Mouse (Mus musculus) ovary, adult 18-20 months (tissue): ENCODE data around the gene Stat5a.

Experiments used
- DNase-seq: peaks from one replicate; pipeline ENCODE4 v3.0.0; 2022; ENCODE audit warnings: low spot score, mixed read lengths

Gene Stat5a

DNA sequence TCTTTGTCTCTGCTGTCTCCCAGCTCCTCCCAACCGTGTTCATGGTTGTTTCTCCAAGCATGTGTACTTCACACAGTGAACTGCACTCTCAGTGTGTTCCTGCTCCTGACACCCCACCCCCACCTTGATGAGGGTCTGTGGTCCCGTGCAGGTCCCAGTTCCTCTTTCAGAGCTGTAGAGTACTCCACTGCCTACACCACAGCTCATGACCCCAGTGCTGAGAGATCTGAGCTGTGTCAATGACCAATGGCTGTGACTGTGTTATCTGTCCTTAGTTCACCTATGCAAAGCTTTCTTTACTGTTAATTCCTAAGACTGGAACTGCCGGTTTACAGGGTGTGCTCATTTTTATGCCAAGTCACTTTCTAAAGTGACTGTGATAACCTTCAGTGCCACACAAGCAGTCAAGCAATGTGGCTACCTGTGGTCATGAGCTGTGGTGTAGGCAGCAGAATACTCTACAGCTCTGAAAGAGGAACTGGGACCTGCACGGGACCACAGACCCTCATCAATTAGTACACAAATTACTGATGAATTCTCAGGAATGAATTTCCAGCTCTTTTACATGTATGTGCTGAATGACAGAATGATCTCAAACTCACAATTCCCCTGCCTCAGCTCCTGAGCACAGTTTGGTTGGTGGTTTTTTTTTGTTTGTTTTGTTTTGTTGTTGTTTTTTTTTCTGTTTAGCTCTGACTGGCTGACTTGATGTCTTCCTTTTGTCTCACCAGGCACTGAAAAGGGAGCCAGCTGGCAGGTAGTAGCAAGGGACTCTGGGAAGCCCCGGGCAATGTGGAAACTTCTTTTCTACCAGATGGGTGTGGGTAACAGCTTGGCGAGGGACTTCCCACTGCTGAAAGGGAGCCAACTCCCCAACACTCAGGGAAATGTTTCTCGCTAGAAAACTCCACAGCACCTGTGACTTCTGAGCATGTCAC is 38.4 kb downstream of the Stat5a start:
- DNase-seq: no peak

GRCm38 (mm10) chr11:100898441-100899199 is 39.5 kb downstream of the Stat5a start:
- DNase-seq: no peak

- no peak for DNase-seq
Observed at GRCm38 (mm10) chr11:100904580-100905351, 45.6 kb downstream of the Stat5a start.

DNA sequence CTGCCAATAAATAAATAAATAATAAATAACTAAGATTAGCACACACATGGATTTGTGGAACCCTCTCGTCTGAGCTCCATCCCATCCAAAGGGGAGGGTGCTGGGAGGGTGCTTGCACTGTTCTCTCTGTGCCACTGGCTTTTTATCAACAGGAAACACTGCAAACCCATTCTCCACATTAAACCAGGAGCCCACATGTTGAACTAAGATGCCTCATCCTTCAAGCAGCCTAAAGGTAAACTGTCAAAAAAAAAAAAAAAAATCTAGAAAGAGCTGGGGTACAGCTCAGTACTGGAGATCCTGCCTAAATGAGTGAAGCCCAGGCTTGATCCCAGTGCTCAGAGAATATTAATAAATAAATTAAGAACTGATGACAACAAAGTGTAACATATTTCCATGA is 46.8 kb downstream of the Stat5a start:
- DNase-seq: no peak

DNA sequence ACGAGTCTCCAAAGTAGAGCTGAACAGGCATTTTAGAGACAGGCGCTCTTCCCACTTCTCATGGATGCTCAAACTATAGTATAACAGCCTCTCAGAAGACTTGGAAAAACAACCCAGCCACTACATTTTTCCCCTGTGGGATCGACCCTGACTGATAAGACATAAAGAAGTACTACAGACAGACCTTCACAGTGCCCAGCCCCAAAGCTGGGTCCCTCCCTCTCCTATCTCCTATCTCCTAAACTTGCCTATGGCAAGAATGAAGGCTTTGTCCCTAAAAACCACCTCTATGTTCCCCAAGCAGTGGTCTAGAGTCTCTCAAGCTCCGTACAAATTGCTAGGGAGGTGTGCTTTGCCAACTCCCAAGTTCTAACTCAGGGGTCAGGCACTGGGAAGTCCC is 47.7 kb downstream of the Stat5a start:
- DNase-seq: no peak

DNA sequence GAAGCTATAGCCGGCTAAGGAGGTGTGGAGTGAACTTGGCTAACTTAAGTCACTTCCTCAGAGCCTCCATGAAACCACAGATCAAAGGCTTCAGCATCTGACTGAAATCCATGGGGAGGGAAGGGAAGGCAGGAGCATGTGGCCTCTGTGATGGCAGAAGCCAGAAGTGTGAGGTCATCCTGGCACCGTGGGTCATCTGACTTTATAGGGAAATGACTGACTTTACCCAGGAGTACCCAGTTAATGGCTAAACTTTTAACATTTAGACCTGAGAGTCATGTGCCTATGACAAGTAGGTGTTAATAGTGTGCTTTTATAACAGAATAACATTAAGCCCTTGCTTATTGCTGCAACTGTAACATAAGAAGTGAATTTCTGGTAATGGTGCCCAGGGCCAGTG is 49.0 kb downstream of the Stat5a start:
- DNase-seq: no peak

GRCm38 (mm10) chr11:100908567-100908966 is 49.4 kb downstream of the Stat5a start:
- no peak for DNase-seq

DNA sequence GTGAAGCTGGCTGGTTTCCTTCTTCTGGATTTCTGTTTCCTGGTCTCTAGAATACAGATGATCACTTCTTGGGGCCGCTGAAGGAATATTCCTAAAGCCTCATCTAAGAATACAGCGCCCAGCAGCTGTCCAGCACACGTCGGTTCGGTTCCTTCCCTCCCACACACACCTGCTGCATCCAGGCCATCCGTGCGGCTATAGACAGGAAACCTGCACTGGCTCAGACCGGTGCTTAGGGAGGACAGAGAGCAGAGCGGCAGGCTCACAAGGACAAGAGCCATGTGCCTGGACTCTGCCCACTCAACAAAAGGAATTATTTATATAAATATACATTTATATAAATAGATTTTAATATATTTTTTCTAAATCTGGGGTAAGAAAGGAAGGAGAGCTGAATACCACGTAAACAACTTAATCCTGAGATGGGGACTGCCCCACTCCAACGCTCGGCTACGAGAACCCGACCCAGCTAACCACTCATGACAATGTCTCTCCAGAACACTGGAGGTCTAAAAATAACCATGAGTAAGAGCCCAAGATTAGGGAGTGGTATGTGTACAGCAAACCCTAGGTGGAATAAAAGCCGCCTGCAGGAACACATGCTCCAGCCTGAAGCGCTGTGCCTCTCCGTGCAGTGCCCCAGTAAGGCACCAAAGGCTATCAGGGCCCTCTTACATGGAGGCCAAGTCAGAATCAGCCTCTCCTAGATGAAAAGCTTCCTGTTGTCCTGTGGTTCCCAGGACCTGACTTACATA is 53.4 kb downstream of the Stat5a start:
- DNase-seq: no peak

DNA sequence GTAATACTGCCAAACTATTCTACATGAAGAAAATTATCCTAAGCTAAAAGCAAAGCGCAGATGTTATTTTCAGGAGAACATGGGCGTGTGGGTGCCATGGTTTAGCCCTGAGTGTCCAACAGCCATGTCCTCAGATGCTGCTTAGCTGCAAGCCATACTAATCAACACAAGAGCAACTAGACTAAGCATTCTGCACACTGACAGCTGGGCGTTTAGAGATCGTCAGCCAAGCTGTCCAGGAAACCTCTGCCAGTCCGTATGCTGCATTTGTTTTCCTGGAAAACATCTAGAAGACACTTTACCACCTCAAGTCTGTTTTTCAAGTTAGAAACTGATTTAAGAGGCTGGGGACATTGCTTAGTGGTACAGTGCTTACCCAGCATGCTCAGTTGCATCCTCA is 55.3 kb downstream of the Stat5a start:
- no peak for DNase-seq

- no peak for DNase-seq
Observed at GRCm38 (mm10) chr11:100915063-100915462, 55.9 kb downstream of the Stat5a start.

- DNase-seq: no peak
Observed at GRCm38 (mm10) chr11:100916432-100916971, 57.4 kb downstream of the Stat5a start.

- DNase-seq: no peak
Observed at GRCm38 (mm10) chr11:100918007-100918406, 58.9 kb downstream of the Stat5a start.

DNA sequence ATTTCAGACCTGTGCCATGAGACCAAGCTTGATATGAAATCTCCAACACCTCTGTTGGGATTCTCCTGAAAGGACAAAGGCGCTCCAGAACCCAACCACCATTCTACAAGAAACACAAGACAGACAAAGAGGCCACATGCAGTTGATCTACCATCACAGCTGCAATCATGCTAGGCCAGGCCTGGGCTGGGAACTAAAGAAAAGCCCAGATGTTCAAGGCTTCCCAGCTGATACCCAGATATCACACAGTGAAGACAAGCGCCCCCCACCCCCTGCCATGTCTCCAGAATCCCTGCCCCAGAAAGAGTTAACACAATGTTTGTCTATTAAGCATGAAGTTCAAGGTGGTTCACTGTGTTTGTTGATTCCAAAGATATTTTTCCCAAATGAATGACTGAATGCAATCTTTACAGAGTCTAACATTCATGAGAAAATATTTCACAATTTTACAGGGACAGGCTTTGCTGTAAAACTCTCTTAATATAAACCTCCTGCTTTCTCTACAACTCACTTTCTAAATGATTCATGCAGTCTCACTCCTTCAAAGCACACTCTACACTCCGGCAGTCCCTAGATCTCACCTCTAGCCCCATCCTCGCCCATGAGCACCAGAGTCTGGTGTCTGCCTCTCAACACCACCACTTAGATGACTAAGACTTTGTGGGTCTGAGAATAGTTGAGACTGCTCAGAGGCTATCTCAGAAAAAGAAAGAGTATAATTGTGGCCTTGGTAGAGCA is 61.9 kb downstream of the Stat5a start:
- DNase-seq: no peak

- DNase-seq: no peak
Observed at GRCm38 (mm10) chr11:100924386-100924919, 65.3 kb downstream of the Stat5a start.

GRCm38 (mm10) chr11:100927386-100927785 is 68.2 kb downstream of the Stat5a start:
- DNase-seq: no peak

DNA sequence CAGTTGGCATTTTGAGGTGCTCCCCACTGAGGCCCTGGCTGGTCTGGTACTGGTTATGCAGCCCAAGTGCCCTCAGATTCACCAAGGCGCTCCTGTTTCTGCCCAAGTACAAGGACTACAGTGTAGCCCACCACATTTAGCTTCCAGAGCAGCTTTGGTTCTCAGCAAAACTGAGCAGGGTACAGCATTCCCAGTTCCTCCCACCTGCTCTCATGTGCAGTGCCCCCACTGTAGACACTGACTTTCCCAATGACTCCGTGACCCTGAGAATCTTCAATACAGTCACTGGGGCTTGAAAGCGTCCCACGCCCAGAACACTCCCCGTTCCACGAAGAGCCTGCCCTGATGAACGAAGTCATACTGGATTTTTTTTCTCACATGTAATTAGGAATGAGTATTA is 71.5 kb downstream of the Stat5a start:
- DNase-seq: no peak

GRCm38 (mm10) chr11:100931254-100931921 is 72.2 kb downstream of the Stat5a start:
- peak; percentile 24 for DNase-seq
